Mouse (Mus musculus): ENCODE data around the gene Tnnt3. TPM values are rescaled to one million over a fixed set of nuclear protein-coding genes. Genes with fewer than 3 reads are reported as not detected.

Gene Tnnt3
- polyA plus RNA-seq, 1 experiment from 2014 or later = 31.5 TPM

- no peaks in the 10 kb centered on the region for H3K9me3 ChIP-seq (replicated peaks; ENCODE audit: control insufficient read depth, low read length)
- no peaks in the 10 kb centered on the region for H3K27me3 ChIP-seq (ENCODE audit: control insufficient read depth, insufficient read depth, low read depth, low read length)
- ATAC-seq (ENCODE audit: low read depth) = no peak
- no peak overlapping the region for H3K4me3 ChIP-seq (ENCODE audit: low read depth, low read length)
- H3K9ac ChIP-seq (ENCODE audit: low read depth, low read length) = no peak overlapping the region
- H3K27ac ChIP-seq (ENCODE audit: low read length) = no peak overlapping the region
- H3K4me2 ChIP-seq (ENCODE audit: low read depth, low read length) = no peak overlapping the region
- 65% methylated on average over 8 of the region's 8 CpGs for WGBS (ENCODE audit: insufficient replicate concordance)
- H3K36me3 ChIP-seq (ENCODE audit: control insufficient read depth, insufficient read depth) = no peaks in the 10 kb centered on the region
- H3K4me1 ChIP-seq (ENCODE audit: control insufficient read depth, low read depth, low read length) = no peaks in the 10 kb centered on the region
Measured at GRCm38 (mm10) chr7:142493535-142493934, 5.1 kb upstream of the Tnnt3 start.

- Histone ChIP-seq H3K9me3 (replicated peaks; ENCODE audit: control insufficient read depth, low read length) (no peaks in the 10 kb centered on the region), H3K27ac (ENCODE audit: low read length) (no peak overlapping the region), H3K4me2 (ENCODE audit: low read depth, low read length) (no peak overlapping the region), H3K9ac (ENCODE audit: low read depth, low read length) (no peak overlapping the region), H3K4me1 (ENCODE audit: control insufficient read depth, low read depth, low read length) (no peaks in the 10 kb centered on the region), H3K4me3 (ENCODE audit: low read depth, low read length) (no peak overlapping the region), H3K36me3 (ENCODE audit: control insufficient read depth, insufficient read depth) (no peaks in the 10 kb centered on the region), H3K27me3 (ENCODE audit: control insufficient read depth, insufficient read depth, low read depth, low read length) (no peaks in the 10 kb centered on the region)
- 44% methylated on average over 3 of the region's 3 CpGs for WGBS (ENCODE audit: insufficient replicate concordance)
- no peak for ATAC-seq (ENCODE audit: low read depth)
Measured at GRCm38 (mm10) chr7:142496158-142496557, 2.5 kb upstream of the Tnnt3 start.

- no peaks in the 10 kb centered on the region for H3K27me3 ChIP-seq (ENCODE audit: control insufficient read depth, insufficient read depth, low read depth, low read length)
- no peak for ATAC-seq (ENCODE audit: low read depth)
Measured at GRCm38 (mm10) chr7:142496800-142497199, 1.8 kb upstream of the Tnnt3 start.

GRCm38 (mm10) chr7:142497775-142498174, 861 bp upstream of the Tnnt3 start:
- H3K4me3 ChIP-seq (ENCODE audit: low read depth, low read length) = no peak overlapping the region
- 69% methylated on average over 2 of the region's 2 CpGs for WGBS (ENCODE audit: insufficient replicate concordance)
- H3K36me3 ChIP-seq (ENCODE audit: control insufficient read depth, insufficient read depth) = no peaks in the 10 kb centered on the region
- H3K27me3 ChIP-seq (ENCODE audit: control insufficient read depth, insufficient read depth, low read depth, low read length) = no peaks in the 10 kb centered on the region
- no peak overlapping the region for H3K9ac ChIP-seq (ENCODE audit: low read depth, low read length)
- H3K27ac ChIP-seq (ENCODE audit: low read length) = no peak overlapping the region
- no peaks in the 10 kb centered on the region for H3K9me3 ChIP-seq (replicated peaks; ENCODE audit: control insufficient read depth, low read length)
- H3K4me2 ChIP-seq (ENCODE audit: low read depth, low read length) = no peak overlapping the region
- ATAC-seq (ENCODE audit: low read depth) = no peak
- H3K4me1 ChIP-seq (ENCODE audit: control insufficient read depth, low read depth, low read length) = no peaks in the 10 kb centered on the region

More at GRCm38 (mm10) chr7:142496800-142497199, 1.8 kb upstream of the Tnnt3 start:
- whole genome bisulfite sequencing (ENCODE audit: insufficient replicate concordance) = 63% methylated on average over 5 of the region's 5 CpGs
- H3K27ac ChIP-seq (ENCODE audit: low read length) = no peak overlapping the region
- H3K4me2 ChIP-seq (ENCODE audit: low read depth, low read length) = no peak overlapping the region
- no peaks in the 10 kb centered on the region for H3K36me3 ChIP-seq (ENCODE audit: control insufficient read depth, insufficient read depth)
- no peak overlapping the region for H3K4me3 ChIP-seq (ENCODE audit: low read depth, low read length)
- H3K4me1 ChIP-seq (ENCODE audit: control insufficient read depth, low read depth, low read length) = no peaks in the 10 kb centered on the region
- H3K9me3 ChIP-seq (replicated peaks; ENCODE audit: control insufficient read depth, low read length) = no peaks in the 10 kb centered on the region
- H3K9ac ChIP-seq (ENCODE audit: low read depth, low read length) = no peak overlapping the region

DNA sequence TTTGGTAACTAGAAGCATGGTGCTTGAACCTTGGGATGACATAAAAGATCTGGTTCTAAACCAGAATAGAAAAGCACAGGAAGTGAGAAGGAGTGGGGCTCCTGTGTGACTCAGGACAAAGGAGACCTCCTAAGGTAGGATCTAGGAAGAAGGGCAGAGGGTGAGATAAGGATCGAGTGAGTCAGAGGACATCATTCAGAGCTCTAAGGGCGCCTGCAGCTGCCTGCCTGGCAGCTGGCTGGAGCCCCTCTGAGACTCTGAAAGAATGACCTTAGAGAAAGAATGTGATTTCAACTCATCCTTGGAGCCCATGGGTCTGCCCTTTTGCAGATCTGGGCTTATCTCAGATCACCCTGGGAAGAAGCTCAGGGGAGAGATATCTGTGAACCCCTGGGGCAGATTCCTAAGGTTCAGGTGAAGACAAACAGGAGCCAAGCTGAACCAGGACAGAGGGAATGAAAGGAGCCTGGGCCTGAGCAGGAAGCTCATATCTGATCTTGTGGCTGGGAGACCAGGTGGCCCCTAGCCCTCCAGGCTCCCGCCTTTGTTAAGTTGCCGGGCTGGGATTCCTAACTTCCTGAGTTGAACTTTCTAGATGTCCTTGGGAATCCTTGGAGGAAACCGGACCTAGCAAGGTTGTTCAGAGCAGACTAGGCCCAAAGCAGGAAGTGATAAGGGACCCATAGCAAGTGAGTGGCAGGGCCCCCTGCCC, 530 bp downstream of the Tnnt3 start:
- Histone ChIP-seq H3K4me3 (ENCODE audit: low read depth, low read length) (no peak overlapping the region), H3K36me3 (ENCODE audit: control insufficient read depth, insufficient read depth) (no peaks in the 10 kb centered on the region), H3K27me3 (ENCODE audit: control insufficient read depth, insufficient read depth, low read depth, low read length) (no peaks in the 10 kb centered on the region), H3K9me3 (replicated peaks; ENCODE audit: control insufficient read depth, low read length) (no peaks in the 10 kb centered on the region), H3K4me2 (ENCODE audit: low read depth, low read length) (no peak overlapping the region), H3K4me1 (ENCODE audit: control insufficient read depth, low read depth, low read length) (no peaks in the 10 kb centered on the region), H3K9ac (ENCODE audit: low read depth, low read length) (no peak overlapping the region), H3K27ac (ENCODE audit: low read length) (no peak overlapping the region)
- WGBS (ENCODE audit: insufficient replicate concordance) = 43% methylated on average over 5 of the region's 5 CpGs
- no peak for ATAC-seq (ENCODE audit: low read depth)

DNA sequence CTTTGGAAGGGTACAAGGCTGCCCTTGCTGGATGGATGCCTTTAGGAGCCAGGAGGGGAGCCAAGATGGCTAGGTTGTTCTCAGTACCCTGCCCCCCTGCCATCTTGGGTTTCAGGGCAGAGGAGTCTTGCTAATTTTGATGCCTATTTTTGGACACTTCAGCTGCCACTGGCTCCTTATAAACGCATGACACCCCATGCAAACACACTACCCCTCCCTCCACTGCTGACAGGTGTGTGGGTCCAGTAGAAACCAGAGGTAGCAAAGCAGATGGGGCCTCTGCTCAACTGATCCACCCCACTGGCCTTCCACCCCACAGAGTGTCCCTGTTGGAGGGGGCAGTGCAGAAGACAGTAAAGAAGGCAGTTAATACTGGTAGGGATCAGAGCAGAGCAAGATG, 1.4 kb downstream of the Tnnt3 start:
- H3K9ac ChIP-seq (ENCODE audit: low read depth, low read length) = no peak overlapping the region
- no peaks in the 10 kb centered on the region for H3K36me3 ChIP-seq (ENCODE audit: control insufficient read depth, insufficient read depth)
- H3K4me1 ChIP-seq (ENCODE audit: control insufficient read depth, low read depth, low read length) = no peaks in the 10 kb centered on the region
- H3K27ac ChIP-seq (ENCODE audit: low read length) = no peak overlapping the region
- no peak for ATAC-seq (ENCODE audit: low read depth)
- 43% methylated on average over 1 of the region's 1 CpGs for WGBS (ENCODE audit: insufficient replicate concordance)
- no peaks in the 10 kb centered on the region for H3K9me3 ChIP-seq (replicated peaks; ENCODE audit: control insufficient read depth, low read length)
- H3K4me3 ChIP-seq (ENCODE audit: low read depth, low read length) = no peak overlapping the region
- H3K4me2 ChIP-seq (ENCODE audit: low read depth, low read length) = no peak overlapping the region
- H3K27me3 ChIP-seq (ENCODE audit: control insufficient read depth, insufficient read depth, low read depth, low read length) = no peaks in the 10 kb centered on the region

- ATAC-seq (ENCODE audit: low read depth) = no peak
- WGBS (ENCODE audit: insufficient replicate concordance) = 59% methylated on average over 4 of the region's 4 CpGs
- no peaks in the 10 kb centered on the region for H3K36me3 ChIP-seq (ENCODE audit: control insufficient read depth, insufficient read depth)
- no peak overlapping the region for H3K9ac ChIP-seq (ENCODE audit: low read depth, low read length)
- H3K27ac ChIP-seq (ENCODE audit: low read length) = no peak overlapping the region
- no peaks in the 10 kb centered on the region for H3K27me3 ChIP-seq (ENCODE audit: control insufficient read depth, insufficient read depth, low read depth, low read length)
- H3K9me3 ChIP-seq (replicated peaks; ENCODE audit: control insufficient read depth, low read length) = no peaks in the 10 kb centered on the region
- no peaks in the 10 kb centered on the region for H3K4me1 ChIP-seq (ENCODE audit: control insufficient read depth, low read depth, low read length)
- H3K4me3 ChIP-seq (ENCODE audit: low read depth, low read length) = no peak overlapping the region
- no peak overlapping the region for H3K4me2 ChIP-seq (ENCODE audit: low read depth, low read length)
Measured at GRCm38 (mm10) chr7:142503206-142503605, 4.6 kb downstream of the Tnnt3 start.

- no peaks in the 10 kb centered on the region for H3K27me3 ChIP-seq (ENCODE audit: control insufficient read depth, insufficient read depth, low read depth, low read length)
- no peak overlapping the region for H3K9ac ChIP-seq (ENCODE audit: low read depth, low read length)
- H3K27ac ChIP-seq (ENCODE audit: low read length) = no peak overlapping the region
- 34% methylated on average over 2 of the region's 2 CpGs for WGBS (ENCODE audit: insufficient replicate concordance)
- H3K9me3 ChIP-seq (replicated peaks; ENCODE audit: control insufficient read depth, low read length) = no peaks in the 10 kb centered on the region
- ATAC-seq (ENCODE audit: low read depth) = no peak
- H3K36me3 ChIP-seq (ENCODE audit: control insufficient read depth, insufficient read depth) = no peaks in the 10 kb centered on the region
- no peak overlapping the region for H3K4me2 ChIP-seq (ENCODE audit: low read depth, low read length)
- H3K4me1 ChIP-seq (ENCODE audit: control insufficient read depth, low read depth, low read length) = no peaks in the 10 kb centered on the region
- no peak overlapping the region for H3K4me3 ChIP-seq (ENCODE audit: low read depth, low read length)
Measured at GRCm38 (mm10) chr7:142505942-142506341, 7.3 kb downstream of the Tnnt3 start.

DNA sequence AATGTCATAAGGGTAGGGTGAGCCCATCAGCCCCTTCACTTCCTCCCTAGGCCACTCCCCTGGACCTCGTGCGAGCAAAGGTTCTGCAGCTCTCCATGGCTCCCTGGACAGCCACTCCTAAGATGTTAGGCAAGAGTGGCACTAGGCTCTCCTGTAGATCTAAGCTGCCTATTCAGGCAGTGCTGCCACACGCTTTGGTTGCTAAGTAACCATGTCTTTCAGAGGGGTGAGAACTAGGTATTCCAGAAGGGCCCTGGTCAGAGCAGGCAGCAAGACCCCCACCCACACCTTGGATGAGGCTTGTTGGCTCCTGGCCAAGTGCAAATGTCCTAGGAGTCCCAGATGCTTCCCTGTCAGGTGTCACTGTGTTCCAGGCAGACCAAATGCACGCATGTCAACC, 7.9 kb downstream of the Tnnt3 start:
- Histone ChIP-seq H3K9ac (ENCODE audit: low read depth, low read length) (no peak overlapping the region), H3K36me3 (ENCODE audit: control insufficient read depth, insufficient read depth) (no peaks in the 10 kb centered on the region), H3K27ac (ENCODE audit: low read length) (no peak overlapping the region), H3K9me3 (replicated peaks; ENCODE audit: control insufficient read depth, low read length) (no peaks in the 10 kb centered on the region), H3K4me1 (ENCODE audit: control insufficient read depth, low read depth, low read length) (no peaks in the 10 kb centered on the region), H3K27me3 (ENCODE audit: control insufficient read depth, insufficient read depth, low read depth, low read length) (no peaks in the 10 kb centered on the region), H3K4me3 (ENCODE audit: low read depth, low read length) (no peak overlapping the region), H3K4me2 (ENCODE audit: low read depth, low read length) (no peak overlapping the region)
- WGBS (ENCODE audit: insufficient replicate concordance) = 47% methylated on average over 4 of the region's 4 CpGs
- no peak for ATAC-seq (ENCODE audit: low read depth)
